Mouse (Mus musculus) embryonic facial prominence, embryonic 13.5 days (tissue): ENCODE measurements around the gene Fhl2. TPM values are rescaled to one million over a fixed set of nuclear protein-coding genes. Genes with fewer than 3 reads are reported as not detected.

Experiments
- ATAC-seq: fragments of 200-750 bp; cut with Nextera tagmentation; 2 replicates; pipeline ENCODE4 v1.8.0; 2017; ENCODE audit warnings: low read depth; ENCODE audit not compliant: insufficient number of reproducible peaks, insufficient read depth, low FRiP score, low TSS enrichment
- H3K27ac ChIP-seq: fragments of 300-500 bp; sonication (generic); 2 replicates; pipeline ENCODE4 v1.5.1; 2015; ENCODE audit warnings: moderate library complexity, mild to moderate bottlenecking, inconsistent platforms
- H3K27me3 ChIP-seq: fragments of 300-500 bp; sonication (generic); 2 replicates; pipeline ENCODE4 v1.6.1; 2015; ENCODE audit warnings: mild to moderate bottlenecking, inconsistent platforms
- H3K36me3 ChIP-seq: fragments of 300-500 bp; sonication (generic); 2 replicates; pipeline ENCODE4 v1.6.1; 2015; ENCODE audit warnings: mild to moderate bottlenecking, inconsistent platforms
- H3K4me1 ChIP-seq: fragments of 300-500 bp; sonication (generic); 2 replicates; pipeline ENCODE4 v1.6.1; 2015; ENCODE audit warnings: inconsistent platforms
- H3K4me2 ChIP-seq: fragments of 300-500 bp; sonication (generic); 2 replicates; pipeline ENCODE4 v1.6.1; 2015; ENCODE audit warnings: moderate library complexity, mild to moderate bottlenecking, inconsistent platforms
- H3K4me3 ChIP-seq: fragments of 300-500 bp; sonication (generic); 2 replicates; pipeline ENCODE4 v1.5.1; 2015; ENCODE audit warnings: mild to moderate bottlenecking, inconsistent platforms
- H3K9ac ChIP-seq: fragments of 300-500 bp; sonication (generic); 2 replicates; pipeline ENCODE4 v1.6.1; 2015; ENCODE audit warnings: mild to moderate bottlenecking, inconsistent platforms
- H3K9me3 ChIP-seq: fragments of 300-500 bp; sonication (generic); 2 replicates; pipeline ENCODE4 v1.6.1; 2016; ENCODE audit warnings: inconsistent platforms
- WGBS: fragments of 180-500 bp; shearing (Covaris S2); methylation state at CpG from one replicate; pipeline ENCODE4 v1.1.7; 2015; ENCODE audit warnings: mixed read lengths; 5-methylcytosine and 5-hydroxymethylcytosine counted together
- polyA plus RNA-seq: library from polyadenylated mRNA; unstranded; fragments of >200 nt; fragmentation: Nextera tagmentation; extraction: Ambion mirVana; gene quantifications from 2 replicates; pipeline ENCODE4 v1.2.1, GENCODE M21; 2015

Fhl2 gene
- polyA plus RNA-seq, 1 experiment from 2014 or later: 13.3 TPM

GRCm38 (mm10) chr1:43094206-43094605 is 102.6 kb downstream of the Fhl2 start:
- peaks cover 26% of the 10 kb centered on the region for H3K4me1 ChIP-seq
- no peaks in the 10 kb centered on the region for H3K27me3 ChIP-seq
- no peak overlapping the region for H3K27ac ChIP-seq
- H3K9me3 ChIP-seq: no peaks in the 10 kb centered on the region
- peaks cover 7% of the 10 kb centered on the region; the same call in 1 of the 2 replicates for H3K36me3 ChIP-seq
- ATAC-seq: no peak
- no peak overlapping the region for H3K4me3 ChIP-seq
- 88% methylated on average over 2 of the region's 2 CpGs for WGBS
- H3K9ac ChIP-seq: no peak overlapping the region
- no peak overlapping the region for H3K4me2 ChIP-seq

- H3K4me1 ChIP-seq: peaks cover 25% of the 10 kb centered on the region
- no peaks in the 10 kb centered on the region for H3K9me3 ChIP-seq
- no peaks in the 10 kb centered on the region for H3K27me3 ChIP-seq
- peak overlapping the region; percentile 85 for H3K4me2 ChIP-seq
- ATAC-seq: peak; percentile 70
- H3K36me3 ChIP-seq: peaks cover 7% of the 10 kb centered on the region; the same call in 1 of the 2 replicates
- WGBS: under 1% methylated on average over 99 of the region's 102 CpGs
- peak overlapping the region; percentile 75 for H3K4me3 ChIP-seq
- H3K9ac ChIP-seq: peak overlapping the region; percentile 87
- peak overlapping the region; percentile 49; the same call in 1 of the 2 replicates for H3K27ac ChIP-seq
Observed at GRCm38 (mm10) chr1:43092056-43093015, 104.4 kb downstream of the Fhl2 start.

GRCm38 (mm10) chr1:43091306-43092055 is 105.3 kb downstream of the Fhl2 start:
- Histone ChIP-seq H3K9ac (peak overlapping the region; percentile 87), H3K4me1 (peaks cover 20% of the 10 kb centered on the region), H3K4me2 (peak overlapping the region; percentile 85), H3K27me3 (no peaks in the 10 kb centered on the region), H3K9me3 (no peaks in the 10 kb centered on the region), H3K27ac (no peak overlapping the region), H3K4me3 (peak overlapping the region; percentile 75), H3K36me3 (peaks cover 7% of the 10 kb centered on the region; the same call in 1 of the 2 replicates)
- 47% methylated on average over 13 of the region's 13 CpGs for WGBS
- no peak for ATAC-seq

GRCm38 (mm10) chr1:43090418-43090817 is 106.4 kb downstream of the Fhl2 start:
- no peaks in the 10 kb centered on the region for H3K9me3 ChIP-seq
- no peaks in the 10 kb centered on the region for H3K27me3 ChIP-seq
- no peak overlapping the region for H3K4me3 ChIP-seq
- 72% methylated on average over 1 of the region's 1 CpGs for WGBS
- H3K27ac ChIP-seq: no peak overlapping the region
- peaks cover 20% of the 10 kb centered on the region for H3K4me1 ChIP-seq
- peaks cover 6% of the 10 kb centered on the region; the same call in 1 of the 2 replicates for H3K36me3 ChIP-seq
- H3K9ac ChIP-seq: no peak overlapping the region
- H3K4me2 ChIP-seq: no peak overlapping the region
- ATAC-seq: no peak

GRCm38 (mm10) chr1:43082946-43083345 is 113.8 kb downstream of the Fhl2 start:
- Histone ChIP-seq H3K4me1 (no peaks in the 10 kb centered on the region), H3K9me3 (no peaks in the 10 kb centered on the region), H3K4me2 (no peak overlapping the region), H3K9ac (no peak overlapping the region), H3K36me3 (0 out of 2 replicates have a peak, but pooled peaks cover 4% of the 10 kb centered on the region), H3K27me3 (no peaks in the 10 kb centered on the region), H3K27ac (no peak overlapping the region), H3K4me3 (no peak overlapping the region)
- 88% methylated on average over 5 of the region's 5 CpGs for WGBS
- ATAC-seq: no peak

GRCm38 (mm10) chr1:43078124-43078523 is 118.7 kb downstream of the Fhl2 start:
- Histone ChIP-seq H3K9me3 (no peaks in the 10 kb centered on the region), H3K36me3 (peaks cover 27% of the 10 kb centered on the region), H3K4me3 (no peak overlapping the region), H3K27ac (no peak overlapping the region), H3K4me2 (no peak overlapping the region), H3K9ac (no peak overlapping the region), H3K27me3 (no peaks in the 10 kb centered on the region), H3K4me1 (no peaks in the 10 kb centered on the region)
- 81% methylated on average over 2 of the region's 2 CpGs for WGBS
- no peak for ATAC-seq

GRCm38 (mm10) chr1:43074791-43075190 is 122.0 kb downstream of the Fhl2 start:
- no peak overlapping the region for H3K4me3 ChIP-seq
- no peak overlapping the region for H3K27ac ChIP-seq
- ATAC-seq: no peak
- no peaks in the 10 kb centered on the region for H3K9me3 ChIP-seq
- no peak overlapping the region for H3K9ac ChIP-seq
- H3K36me3 ChIP-seq: peaks cover 43% of the 10 kb centered on the region
- no peaks in the 10 kb centered on the region for H3K4me1 ChIP-seq
- H3K4me2 ChIP-seq: no peak overlapping the region
- no peaks in the 10 kb centered on the region for H3K27me3 ChIP-seq
- 87% methylated on average over 2 of the region's 2 CpGs for WGBS

Other genes starting within 250 kb of the Fhl2 start
- 14.8 and 16.3 TPM in 2 replicates for gene Gpr45, start 244.1 kb downstream of the Fhl2 start, polyA plus RNA-seq
- 10.9 and 12.5 TPM in 2 replicates for gene Tgfbrap1, start 98.3 kb downstream of the Fhl2 start, polyA plus RNA-seq
- 34.2 and 39.4 TPM in 2 replicates for gene AI597479, start 98.3 kb downstream of the Fhl2 start, polyA plus RNA-seq
- gene Nck2, start 247.6 kb upstream of the Fhl2 start, polyA plus RNA-seq: 46.6 and 47.0 TPM in 2 replicates